Mouse (Mus musculus) hindbrain, embryonic 15.5 days (tissue): ENCODE measurements around the gene Agpat3. TPM values are rescaled to one million over a fixed set of nuclear protein-coding genes. Genes with fewer than 3 reads are reported as not detected.
"Not testable (repeated sequence)": the region's sequence is repeated elsewhere in the genome, so short reads cannot be mapped to it uniquely, and the experiment has no call there.

Experiments
- ATAC-seq: fragments of 200-750 bp; cut with Nextera tagmentation; 2 replicates; pipeline ENCODE4 v1.8.0; 2017; ENCODE audit warnings: low read depth, moderate number of reproducible peaks, moderate TSS enrichment; ENCODE audit not compliant: low FRiP score
- H3K27ac ChIP-seq: fragments of 300-500 bp; sonication (generic); replicated peaks from 2 replicates; pipeline ENCODE4 v1.5.1; 2015; ENCODE audit warnings: mild to moderate bottlenecking, inconsistent platforms
- H3K27me3 ChIP-seq: fragments of 300-500 bp; sonication (generic); 2 replicates; pipeline ENCODE4 v1.6.1; 2015; ENCODE audit warnings: control low read depth, inconsistent platforms
- H3K36me3 ChIP-seq: fragments of 300-500 bp; sonication (generic); 2 replicates; pipeline ENCODE4 v1.6.1; 2015; ENCODE audit warnings: control low read depth, inconsistent platforms
- H3K4me1 ChIP-seq: fragments of 300-500 bp; sonication (generic); replicated peaks from 2 replicates; pipeline ENCODE4 v1.6.1; 2015; ENCODE audit warnings: control low read depth, inconsistent platforms
- H3K4me2 ChIP-seq: fragments of 300-500 bp; sonication (generic); 2 replicates; pipeline ENCODE4 v1.6.1; 2015; ENCODE audit warnings: moderate library complexity, mild to moderate bottlenecking, inconsistent platforms
- H3K4me3 ChIP-seq: fragments of 300-500 bp; sonication (generic); 2 replicates; pipeline ENCODE4 v1.5.1; 2015; ENCODE audit warnings: mild to moderate bottlenecking, inconsistent platforms
- H3K9ac ChIP-seq: fragments of 300-500 bp; sonication (generic); 2 replicates; pipeline ENCODE4 v1.6.1; 2015; ENCODE audit warnings: inconsistent platforms
- H3K9me3 ChIP-seq: fragments of 300-500 bp; sonication (generic); 2 replicates; pipeline ENCODE4 v1.6.1; 2016; ENCODE audit warnings: control low read depth, inconsistent platforms
- WGBS: fragments of 180-500 bp; shearing (Covaris S2); methylation state at CpG from one replicate; pipeline ENCODE4 v1.1.7; 2015; 5-methylcytosine and 5-hydroxymethylcytosine counted together
- polyA plus RNA-seq: library from polyadenylated mRNA; unstranded; fragments of >200 nt; fragmentation: Nextera tagmentation; extraction: Ambion mirVana; gene quantifications from 2 replicates; pipeline ENCODE4 v1.2.1, GENCODE M21; 2015

Agpat3 gene
- polyA plus RNA-seq, 1 experiment from 2014 or later: 83.5 TPM

- no peak overlapping the region for H3K27ac ChIP-seq
- no peak overlapping the region for H3K4me3 ChIP-seq
- no peak overlapping the region for H3K4me2 ChIP-seq
- 97% methylated on average over 7 of the region's 7 CpGs for WGBS
- no peak for ATAC-seq
- H3K9ac ChIP-seq: no peak overlapping the region
- H3K27me3 ChIP-seq: no peaks in the 10 kb centered on the region
- no peaks in the 10 kb centered on the region for H3K36me3 ChIP-seq
- no peaks in the 10 kb centered on the region for H3K4me1 ChIP-seq
- H3K9me3 ChIP-seq: no peaks in the 10 kb centered on the region
These were observed 26.2 kb upstream of the Agpat3 start for GRCm38 (mm10) chr10:78378516-78378915.

GRCm38 (mm10) chr10:78372681-78373668 lies 20.7 kb upstream of the Agpat3 start:
- Histone ChIP-seq H3K4me2 (0 out of 2 replicates have a peak overlapping the region, but pooled peaks have one; percentile 9), H3K27ac (no peak overlapping the region), H3K4me3 (no peak overlapping the region), H3K9ac (no peak overlapping the region), H3K9me3 (no peaks in the 10 kb centered on the region), H3K27me3 (no peaks in the 10 kb centered on the region), H3K36me3 (no peaks in the 10 kb centered on the region), H3K4me1 (no peaks in the 10 kb centered on the region)
- WGBS: 63% methylated on average over 27 of the region's 27 CpGs
- ATAC-seq: no peak

- H3K4me2 ChIP-seq: no peak overlapping the region
- H3K9me3 ChIP-seq: no peaks in the 10 kb centered on the region
- H3K27ac ChIP-seq: no peak overlapping the region
- no peak for ATAC-seq
- H3K27me3 ChIP-seq: no peaks in the 10 kb centered on the region
- H3K36me3 ChIP-seq: no peaks in the 10 kb centered on the region
- no peak overlapping the region for H3K9ac ChIP-seq
- no peaks in the 10 kb centered on the region for H3K4me1 ChIP-seq
- no peak overlapping the region for H3K4me3 ChIP-seq
- 90% methylated on average over 6 of the region's 6 CpGs for WGBS
These were observed 19.5 kb upstream of the Agpat3 start for GRCm38 (mm10) chr10:78371746-78372145.

DNA sequence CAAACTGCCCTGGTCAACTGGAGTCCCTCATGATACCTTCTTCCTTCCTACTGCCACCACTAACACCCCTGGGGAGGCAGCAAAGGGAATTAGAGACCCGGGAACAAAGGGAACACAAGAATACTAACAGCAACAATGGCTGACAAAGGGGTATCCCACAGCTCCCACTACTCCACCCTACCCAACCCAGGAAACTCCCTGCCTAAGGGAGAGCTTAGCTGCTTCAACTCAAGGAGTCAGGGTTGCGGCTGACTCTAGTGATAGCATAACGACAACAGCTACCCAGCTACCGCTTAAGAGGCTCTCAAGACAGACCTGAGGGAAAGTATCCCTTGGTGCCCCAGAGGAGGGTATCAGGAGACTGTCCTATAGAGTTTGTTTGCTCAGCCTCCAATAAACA lies 15.3 kb upstream of the Agpat3 start:
- Histone ChIP-seq H3K27me3 (no peaks in the 10 kb centered on the region), H3K36me3 (no peaks in the 10 kb centered on the region), H3K4me1 (no peaks in the 10 kb centered on the region), H3K9ac (no peak overlapping the region), H3K9me3 (no peaks in the 10 kb centered on the region), H3K4me2 (no peak overlapping the region), H3K4me3 (no peak overlapping the region), H3K27ac (no peak overlapping the region)
- 50% methylated on average over 4 of the region's 4 CpGs for WGBS
- ATAC-seq: no peak

DNA sequence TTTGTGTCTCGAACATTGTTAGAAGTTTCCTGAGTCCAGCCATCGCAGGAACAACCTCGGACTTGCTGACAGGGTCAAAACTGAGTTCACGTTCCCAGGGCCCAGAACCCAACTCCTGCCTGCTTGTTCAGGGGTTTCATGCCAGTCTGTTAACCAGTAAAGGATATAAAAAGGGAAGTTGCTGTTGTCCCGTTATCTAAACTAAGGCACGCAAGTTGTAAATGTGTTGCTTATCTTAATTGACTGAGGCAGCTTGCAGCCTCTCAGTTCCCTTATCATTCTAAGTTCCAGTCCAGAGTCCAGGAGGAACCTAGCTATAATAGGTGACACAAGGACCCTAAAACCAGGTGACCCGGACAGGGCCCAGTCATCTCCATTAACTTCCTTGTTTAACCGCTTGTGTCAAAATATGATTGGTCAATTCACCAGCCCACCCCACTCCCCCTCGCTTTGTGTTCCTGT lies 14.6 kb upstream of the Agpat3 start:
- WGBS: 80% methylated on average over 9 of the region's 9 CpGs
- Histone ChIP-seq H3K9me3 (no peaks in the 10 kb centered on the region), H3K9ac (no peak overlapping the region), H3K4me3 (no peak overlapping the region), H3K27ac (no peak overlapping the region), H3K4me1 (no peaks in the 10 kb centered on the region), H3K27me3 (no peaks in the 10 kb centered on the region), H3K36me3 (no peaks in the 10 kb centered on the region), H3K4me2 (no peak overlapping the region)
- no peak for ATAC-seq

GRCm38 (mm10) chr10:78366195-78366834 lies 14.0 kb upstream of the Agpat3 start:
- Histone ChIP-seq H3K9me3 (no peaks in the 10 kb centered on the region), H3K4me3 (no peak overlapping the region), H3K4me1 (no peaks in the 10 kb centered on the region), H3K27me3 (no peaks in the 10 kb centered on the region), H3K4me2 (no peak overlapping the region), H3K36me3 (no peaks in the 10 kb centered on the region), H3K27ac (no peak overlapping the region), H3K9ac (no peak overlapping the region)
- no peak for ATAC-seq
- WGBS: 51% methylated on average over 5 of the region's 5 CpGs

- Histone ChIP-seq H3K9ac (no peak overlapping the region), H3K4me2 (no peak overlapping the region), H3K27ac (no peak overlapping the region), H3K4me1 (no peaks in the 10 kb centered on the region), H3K27me3 (no peaks in the 10 kb centered on the region), H3K4me3 (no peak overlapping the region), H3K9me3 (no peaks in the 10 kb centered on the region), H3K36me3 (no peaks in the 10 kb centered on the region)
- WGBS: 84% methylated on average over 6 of the region's 6 CpGs
- no peak for ATAC-seq
These were observed 13.3 kb upstream of the Agpat3 start for GRCm38 (mm10) chr10:78365555-78365954.

GRCm38 (mm10) chr10:78364106-78364505 lies 11.8 kb upstream of the Agpat3 start:
- no peaks in the 10 kb centered on the region for H3K9me3 ChIP-seq
- no peak overlapping the region for H3K27ac ChIP-seq
- H3K4me2 ChIP-seq: no peak overlapping the region
- 84% methylated on average over 2 of the region's 2 CpGs for WGBS
- H3K4me3 ChIP-seq: no peak overlapping the region
- H3K27me3 ChIP-seq: no peaks in the 10 kb centered on the region
- no peaks in the 10 kb centered on the region for H3K4me1 ChIP-seq
- H3K36me3 ChIP-seq: no peaks in the 10 kb centered on the region
- no peak for ATAC-seq
- H3K9ac ChIP-seq: no peak overlapping the region

- H3K9ac ChIP-seq: no peak overlapping the region
- no peaks in the 10 kb centered on the region for H3K36me3 ChIP-seq
- H3K4me2 ChIP-seq: no peak overlapping the region
- WGBS: 88% methylated on average over 6 of the region's 6 CpGs
- no peak for ATAC-seq
- H3K9me3 ChIP-seq: no peaks in the 10 kb centered on the region
- H3K4me3 ChIP-seq: no peak overlapping the region
- no peak overlapping the region for H3K27ac ChIP-seq
- H3K27me3 ChIP-seq: no peaks in the 10 kb centered on the region
- H3K4me1 ChIP-seq: no peaks in the 10 kb centered on the region
These were observed 11.1 kb upstream of the Agpat3 start for GRCm38 (mm10) chr10:78363366-78363765.

DNA sequence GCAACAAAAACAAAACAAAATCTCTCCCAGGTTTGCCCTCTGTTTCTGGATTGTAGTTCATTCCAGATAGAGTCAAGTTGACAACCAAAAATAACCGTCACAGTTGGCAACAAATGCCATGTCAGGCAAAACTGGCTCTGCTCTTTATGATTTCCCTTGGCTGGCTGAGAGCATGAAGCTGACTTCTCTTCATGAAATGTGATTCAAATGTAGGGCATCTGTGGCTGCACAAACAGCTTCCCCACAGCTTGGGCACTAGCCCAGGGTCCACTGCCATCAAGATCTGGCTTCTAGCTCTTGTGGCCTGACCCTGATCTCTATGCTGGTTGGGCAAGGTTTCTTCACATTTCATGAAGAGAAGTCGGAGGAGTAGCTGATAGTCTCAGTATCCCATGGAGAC lies 9.7 kb upstream of the Agpat3 start:
- no peaks in the 10 kb centered on the region for H3K9me3 ChIP-seq
- no peak overlapping the region for H3K27ac ChIP-seq
- no peaks in the 10 kb centered on the region for H3K27me3 ChIP-seq
- H3K4me1 ChIP-seq: no peaks in the 10 kb centered on the region
- WGBS: 82% methylated on average over 2 of the region's 2 CpGs
- H3K4me2 ChIP-seq: no peak overlapping the region
- no peaks in the 10 kb centered on the region for H3K36me3 ChIP-seq
- no peak for ATAC-seq
- H3K4me3 ChIP-seq: no peak overlapping the region
- H3K9ac ChIP-seq: no peak overlapping the region

- H3K27ac ChIP-seq: no peak overlapping the region
- H3K27me3 ChIP-seq: no peaks in the 10 kb centered on the region
- no peaks in the 10 kb centered on the region for H3K9me3 ChIP-seq
- H3K36me3 ChIP-seq: no peaks in the 10 kb centered on the region
- H3K4me1 ChIP-seq: no peaks in the 10 kb centered on the region
- no peak for ATAC-seq
- H3K9ac ChIP-seq: no peak overlapping the region
- 69% methylated on average over 3 of the region's 3 CpGs for WGBS
- no peak overlapping the region for H3K4me3 ChIP-seq
- H3K4me2 ChIP-seq: no peak overlapping the region
These were observed 8.0 kb upstream of the Agpat3 start for GRCm38 (mm10) chr10:78360290-78360711.

GRCm38 (mm10) chr10:78358999-78359398 lies 6.7 kb upstream of the Agpat3 start:
- not testable (repeated sequence) for H3K36me3 ChIP-seq, H3K4me3 ChIP-seq, ATAC-seq, H3K27ac ChIP-seq, H3K9ac ChIP-seq, H3K27me3 ChIP-seq, H3K9me3 ChIP-seq, H3K4me2 ChIP-seq, H3K4me1 ChIP-seq
- WGBS: 89% methylated on average over 3 of the region's 3 CpGs
